Mouse (Mus musculus) myocyte (in vitro differentiated cells): ENCODE measurements around the gene Kif1bp. TPM values are rescaled to one million over a fixed set of nuclear protein-coding genes. Genes with fewer than 3 reads are reported as not detected.

ENCODE experiments used
- H3K27me3 ChIP-seq: one replicate; pipeline ENCODE4 v1.6.1; 2011; ENCODE audit not compliant: control insufficient read depth, insufficient read depth, insufficient read length
- H3K36me3 ChIP-seq: one replicate; pipeline ENCODE4 v1.6.1; 2011; ENCODE audit not compliant: control insufficient read depth, insufficient read depth
- H3K4me2 ChIP-seq: one replicate; pipeline ENCODE4 v1.6.1; 2011; ENCODE audit warnings: low read depth, control low read depth
- H3K4me3 ChIP-seq: one replicate; pipeline ENCODE4 v1.5.1; 2011; ENCODE audit warnings: mild to moderate bottlenecking, control low read depth, moderate library complexity
- H3K79me2 ChIP-seq: one replicate; pipeline ENCODE4 v1.6.1; 2011; ENCODE audit not compliant: control insufficient read depth, insufficient read depth
- H3ac ChIP-seq: one replicate; pipeline ENCODE4 v1.6.1; 2011; ENCODE audit not compliant: control insufficient read depth, insufficient read length
- CEBPB ChIP-seq: IDR thresholded peaks from 2 replicates; pipeline ENCODE4 v1.6.1; 2011; ENCODE audit warnings: mild to moderate bottlenecking, moderate library complexity; ENCODE audit not compliant: poor library complexity, insufficient read depth, severe bottlenecking
- E2F4 ChIP-seq: IDR thresholded peaks from one replicate; pipeline ENCODE4 v1.6.1; 2011; ENCODE audit warnings: mild to moderate bottlenecking, control low read depth, moderate library complexity; ENCODE audit not compliant: insufficient read depth
- MAX ChIP-seq: IDR thresholded peaks from one replicate; pipeline ENCODE4 v1.6.1; 2011; ENCODE audit warnings: low read depth, mild to moderate bottlenecking, control low read depth
- MYOD1 ChIP-seq, 3 experiments: IDR thresholded peaks; one replicate each; pipeline ENCODE4 v1.6.1; 2011; ENCODE audit warnings: control low read depth in 2 of 3, low read depth in 2 of 3, mild to moderate bottlenecking in 2 of 3, moderate library complexity in 1 of 3; ENCODE audit not compliant: insufficient read length in 2 of 3, control insufficient read depth in 1 of 3
- MYOG ChIP-seq, 3 experiments: IDR thresholded peaks; one replicate each; pipeline ENCODE4 v1.6.1; 2011; ENCODE audit warnings: control low read depth in 2 of 3, low read depth in 2 of 3, mild to moderate bottlenecking in 2 of 3; ENCODE audit not compliant: insufficient read length in 2 of 3, control insufficient read depth in 1 of 3, insufficient read depth in 1 of 3
- POLR2A ChIP-seq: IDR thresholded peaks from one replicate; pipeline ENCODE4 v1.6.1; 2011; ENCODE audit warnings: low read depth, mild to moderate bottlenecking, control low read depth, moderate library complexity; ENCODE audit not compliant: insufficient read length
- POLR2AphosphoS2 ChIP-seq: IDR thresholded peaks from one replicate; pipeline ENCODE4 v1.6.1; 2011; ENCODE audit warnings: low read depth, control low read depth; ENCODE audit not compliant: insufficient read length
- REST ChIP-seq: IDR thresholded peaks from one replicate; pipeline ENCODE4 v1.6.1; 2011; ENCODE audit warnings: mild to moderate bottlenecking, control low read depth, moderate library complexity; ENCODE audit not compliant: insufficient read depth, insufficient read length
- SRF ChIP-seq: IDR thresholded peaks from one replicate; pipeline ENCODE4 v1.6.1; 2011; ENCODE audit warnings: low read depth; ENCODE audit not compliant: control insufficient read depth, insufficient read length
- TCF12 ChIP-seq: IDR thresholded peaks from one replicate; pipeline ENCODE4 v1.6.1; 2011; ENCODE audit warnings: mild to moderate bottlenecking, control low read depth; ENCODE audit not compliant: poor library complexity, insufficient read depth, severe bottlenecking
- TCF3 ChIP-seq: IDR thresholded peaks from one replicate; pipeline ENCODE4 v1.6.1; 2011; ENCODE audit warnings: low read depth, control low read depth; ENCODE audit not compliant: insufficient read length
- USF1 ChIP-seq: IDR thresholded peaks from one replicate; pipeline ENCODE4 v1.6.1; 2011; ENCODE audit warnings: low read depth, mild to moderate bottlenecking, control low read depth, moderate library complexity
- polyA plus RNA-seq: library from polyadenylated mRNA; unstranded; fragments of >200 nt; fragmentation: generic; extraction: Trizol; gene quantifications from one replicate; pipeline ENCODE4 v1.2.1, GENCODE M21; 2012; ENCODE audit warnings: missing spikeins

Gene Kif1bp
- polyA plus RNA-seq, 1 experiment: 31.2 TPM

GRCm38 (mm10) chr10:62534509-62534908 lies 43.7 kb downstream of the Kif1bp start:
- H3K4me3 ChIP-seq: no peak overlapping the region
- H3K79me2 ChIP-seq: no peaks in the 10 kb centered on the region
- H3K27me3 ChIP-seq: peaks cover 6% of the 10 kb centered on the region
- no peaks in the 10 kb centered on the region for H3K36me3 ChIP-seq
- H3ac ChIP-seq: no peak overlapping the region
- no peak overlapping the region for H3K4me2 ChIP-seq
- TF ChIP-seq REST: no peak
- no peak for TF ChIP-seq SRF
- no peak for TF ChIP-seq TCF3
- TF ChIP-seq MYOD1 (IDR thresholded peaks at IDR 0.05; ENCODE audit: control insufficient read depth in 1 of 3, insufficient read length in 2 of 3, low read depth in 2 of 3): no peak
- no peak for TF ChIP-seq USF1
- no peak for TF ChIP-seq MAX
- no peak for TF ChIP-seq TCF12
- no peak for TF ChIP-seq POLR2AphosphoS2
- no peak for TF ChIP-seq CEBPB

GRCm38 (mm10) chr10:62532832-62533231 lies 45.4 kb downstream of the Kif1bp start:
- TF ChIP-seq TCF12: no peak
- no peak for TF ChIP-seq MAX
- TF ChIP-seq TCF3: no peak
- no peak for TF ChIP-seq E2F4
- TF ChIP-seq MYOD1 (IDR thresholded peaks at IDR 0.05; ENCODE audit: control insufficient read depth in 1 of 3, insufficient read length in 2 of 3, low read depth in 2 of 3): peak in 1 of 3 experiments; percentile 25
- TF ChIP-seq POLR2A: no peak
- H3K27me3 ChIP-seq: peaks cover 10% of the 10 kb centered on the region
- no peak overlapping the region for H3K4me2 ChIP-seq
- no peaks in the 10 kb centered on the region for H3K36me3 ChIP-seq
- no peak overlapping the region for H3ac ChIP-seq
- no peaks in the 10 kb centered on the region for H3K79me2 ChIP-seq
- H3K4me3 ChIP-seq: no peak overlapping the region

DNA sequence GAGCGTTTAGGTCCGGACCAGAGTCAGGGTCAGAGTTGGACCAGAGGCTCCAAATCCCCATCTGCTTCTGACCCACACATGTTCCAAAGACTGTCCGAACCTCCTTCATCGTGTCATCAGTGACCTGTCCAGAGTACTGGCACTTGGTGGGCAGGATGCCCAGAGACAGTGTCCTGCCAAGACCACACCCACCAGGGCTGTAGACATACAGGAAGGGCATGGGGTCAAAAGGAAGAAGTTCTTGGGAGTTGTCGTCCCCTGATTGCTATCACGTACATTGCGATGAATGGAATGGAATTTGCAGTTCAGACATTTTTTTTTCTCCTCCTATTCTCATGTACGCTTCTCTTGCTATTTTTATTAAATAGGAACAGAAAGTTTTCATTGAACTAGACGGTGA lies 48.1 kb downstream of the Kif1bp start:
- peaks cover 14% of the 10 kb centered on the region for H3K27me3 ChIP-seq
- no peaks in the 10 kb centered on the region for H3K36me3 ChIP-seq
- H3ac ChIP-seq: no peak overlapping the region
- no peak for TF ChIP-seq CEBPB
- no peak for TF ChIP-seq SRF
- TF ChIP-seq MYOG (IDR thresholded peaks at IDR 0.05; ENCODE audit: control insufficient read depth in 1 of 3, insufficient read depth in 1 of 3, insufficient read length in 2 of 3, low read depth in 2 of 3): no peak
- no peak for TF ChIP-seq TCF12
- TF ChIP-seq MAX: no peak
- no peaks in the 10 kb centered on the region for H3K79me2 ChIP-seq
- no peak overlapping the region for H3K4me2 ChIP-seq
- H3K4me3 ChIP-seq: no peak overlapping the region

DNA sequence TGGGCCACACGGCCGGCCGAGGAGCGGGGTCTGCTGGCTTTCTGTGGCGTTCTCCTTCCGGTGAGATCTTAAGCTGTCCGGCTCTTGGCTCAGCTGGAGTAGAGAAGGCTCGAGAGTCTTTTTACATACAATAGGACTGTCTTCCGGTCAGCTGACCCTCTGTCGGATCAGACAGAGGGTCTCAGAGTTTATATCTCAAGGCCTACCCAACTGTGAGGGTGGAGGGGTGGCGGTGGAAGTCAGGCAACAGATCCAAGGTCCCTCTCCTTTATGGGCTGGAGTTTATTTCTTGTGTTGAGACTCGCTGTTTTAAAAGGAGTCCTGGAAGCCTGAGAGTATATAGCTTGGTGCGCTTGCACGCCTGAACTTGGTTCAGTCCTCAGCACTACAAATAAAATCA lies 50.9 kb downstream of the Kif1bp start, which contains the start of gene Srgn:
Srgn (minus strand) TSS at position 101 of the 400 bp plus-strand sequence.
- no peaks in the 10 kb centered on the region for H3K79me2 ChIP-seq
- no peak within 1 kb of the TSS for H3ac ChIP-seq
- TF ChIP-seq MYOG (IDR thresholded peaks at IDR 0.05; ENCODE audit: control insufficient read depth in 1 of 3, insufficient read depth in 1 of 3, insufficient read length in 2 of 3, low read depth in 2 of 3): no peak
- TF ChIP-seq POLR2AphosphoS2: no peak
- TF ChIP-seq TCF3: no peak
- no peak for TF ChIP-seq MYOD1 (IDR thresholded peaks at IDR 0.05; ENCODE audit: control insufficient read depth in 1 of 3, insufficient read length in 2 of 3, low read depth in 2 of 3)
- TF ChIP-seq TCF12: no peak
- no peak for TF ChIP-seq REST
- H3K36me3 ChIP-seq: no peaks in the 10 kb centered on the region
- H3K4me3 ChIP-seq: no peak within 1 kb of the TSS
- H3K4me2 ChIP-seq: no peak within 1 kb of the TSS
- peaks cover 24% of the 10 kb centered on the region for H3K27me3 ChIP-seq

- peaks cover 35% of the 10 kb centered on the region for H3K27me3 ChIP-seq
- TF ChIP-seq SRF (no peak), MYOG (IDR thresholded peaks at IDR 0.05; ENCODE audit: control insufficient read depth in 1 of 3, insufficient read depth in 1 of 3, insufficient read length in 2 of 3, low read depth in 2 of 3) (no peak), POLR2A (no peak), REST (no peak), TCF3 (no peak), E2F4 (no peak), TCF12 (no peak), POLR2AphosphoS2 (no peak), CEBPB (no peak), MYOD1 (IDR thresholded peaks at IDR 0.05; ENCODE audit: control insufficient read depth in 1 of 3, insufficient read length in 2 of 3, low read depth in 2 of 3) (no peak), MAX (no peak), USF1 (no peak)
- H3K79me2 ChIP-seq: no peaks in the 10 kb centered on the region
- H3ac ChIP-seq: no peak overlapping the region
- no peaks in the 10 kb centered on the region for H3K36me3 ChIP-seq
- no peak overlapping the region for H3K4me2 ChIP-seq
- H3K4me3 ChIP-seq: no peak overlapping the region
Measured at GRCm38 (mm10) chr10:62522346-62522950, 55.8 kb downstream of the Kif1bp start.

- no peak overlapping the region for H3ac ChIP-seq
- H3K79me2 ChIP-seq: no peaks in the 10 kb centered on the region
- no peak overlapping the region for H3K4me3 ChIP-seq
- H3K36me3 ChIP-seq: no peaks in the 10 kb centered on the region
- H3K4me2 ChIP-seq: no peak overlapping the region
- no peak for TF ChIP-seq SRF
- TF ChIP-seq MYOD1 (IDR thresholded peaks at IDR 0.05; ENCODE audit: control insufficient read depth in 1 of 3, insufficient read length in 2 of 3, low read depth in 2 of 3): no peak
- no peak for TF ChIP-seq USF1
- no peak for TF ChIP-seq E2F4
- no peak for TF ChIP-seq REST
- TF ChIP-seq TCF3: no peak
- H3K27me3 ChIP-seq: peaks cover 35% of the 10 kb centered on the region
Measured at GRCm38 (mm10) chr10:62521763-62522162, 56.5 kb downstream of the Kif1bp start.
